Mouse (Mus musculus): ENCODE results near the gene Krt9. TPM values are rescaled to one million over a fixed set of nuclear protein-coding genes. Genes with fewer than 3 reads are reported as not detected.

Krt9 gene
- polyA plus RNA-seq, 1 experiment from 2014 or later: not detected

DNA sequence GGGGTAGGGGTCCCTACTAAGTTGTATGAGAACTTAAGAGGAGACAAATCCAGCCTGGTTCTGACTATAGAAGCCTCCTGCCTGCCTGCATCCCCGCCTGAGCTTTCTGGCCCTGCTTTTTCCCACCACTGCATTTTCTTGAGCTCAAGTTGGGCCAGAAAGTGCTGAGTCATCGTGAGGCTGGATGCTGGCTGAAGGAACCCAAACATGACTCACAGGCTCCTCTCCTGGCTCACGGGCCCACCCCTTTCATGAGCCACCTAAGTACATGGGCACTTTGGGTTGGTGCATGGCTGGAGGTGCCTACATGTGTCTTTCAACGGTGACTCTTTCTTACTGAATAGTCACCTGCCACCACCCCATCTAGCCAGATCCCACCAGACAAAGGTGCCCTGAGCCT lies 5.6 kb upstream of the Krt9 start:
- Histone ChIP-seq H3K9me3 (ENCODE audit: control insufficient read depth, low read length) (no peaks in the 10 kb centered on the region), H3K4me2 (replicated peaks; ENCODE audit: low read depth, low read length) (no peak overlapping the region), H3K4me3 (ENCODE audit: low read depth, low read length) (no peak overlapping the region), H3K9ac (ENCODE audit: low read depth, low read length) (no peak overlapping the region), H3K27me3 (ENCODE audit: control insufficient read depth, insufficient read depth, low read length) (no peaks in the 10 kb centered on the region), H3K4me1 (replicated peaks; ENCODE audit: control insufficient read depth, insufficient read depth, low read length) (no peaks in the 10 kb centered on the region), H3K36me3 (ENCODE audit: control insufficient read depth, insufficient read depth, low read length) (no peaks in the 10 kb centered on the region), H3K27ac (ENCODE audit: low read depth, low read length) (no peak overlapping the region)
- DNase-seq (ENCODE audit: low spot score) (no peak), ATAC-seq (ENCODE audit: low FRiP score) (no peak)
- WGBS: 78% methylated on average over 4 of the region's 4 CpGs

DNA sequence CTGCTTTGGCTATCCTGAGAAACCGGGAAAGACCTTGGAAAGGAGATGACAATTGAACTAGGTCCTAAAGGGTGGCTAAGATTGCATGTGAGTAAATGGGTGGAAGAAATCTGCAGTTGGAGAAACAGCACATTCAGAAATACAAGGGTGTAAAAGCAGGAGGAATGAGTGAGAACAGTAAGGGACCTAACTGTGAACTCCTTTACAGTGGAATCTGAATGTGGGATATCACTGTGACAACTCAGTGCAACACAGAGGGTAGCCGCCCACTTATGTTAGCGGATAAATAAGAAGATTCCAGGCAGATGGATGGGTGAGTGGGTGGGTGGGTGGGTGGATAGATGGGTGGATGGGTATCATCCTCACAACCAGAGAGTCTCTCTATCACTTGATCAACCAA lies 1.2 kb downstream of the Krt9 start:
- WGBS: 93% methylated on average over 3 of the region's 3 CpGs
- Histone ChIP-seq H3K9ac (ENCODE audit: low read depth, low read length) (no peak overlapping the region), H3K4me2 (replicated peaks; ENCODE audit: low read depth, low read length) (no peak overlapping the region), H3K9me3 (ENCODE audit: control insufficient read depth, low read length) (no peaks in the 10 kb centered on the region), H3K27me3 (ENCODE audit: control insufficient read depth, insufficient read depth, low read length) (no peaks in the 10 kb centered on the region), H3K4me3 (ENCODE audit: low read depth, low read length) (no peak overlapping the region), H3K36me3 (ENCODE audit: control insufficient read depth, insufficient read depth, low read length) (no peaks in the 10 kb centered on the region), H3K27ac (ENCODE audit: low read depth, low read length) (no peak overlapping the region), H3K4me1 (replicated peaks; ENCODE audit: control insufficient read depth, insufficient read depth, low read length) (no peaks in the 10 kb centered on the region)
- DNase-seq (ENCODE audit: low spot score) (no peak), ATAC-seq (ENCODE audit: low FRiP score) (no peak)

- Histone ChIP-seq H3K27ac (ENCODE audit: low read depth, low read length) (no peak overlapping the region), H3K9me3 (ENCODE audit: control insufficient read depth, low read length) (no peaks in the 10 kb centered on the region), H3K9ac (ENCODE audit: low read depth, low read length) (no peak overlapping the region), H3K27me3 (ENCODE audit: control insufficient read depth, insufficient read depth, low read length) (no peaks in the 10 kb centered on the region), H3K36me3 (ENCODE audit: control insufficient read depth, insufficient read depth, low read length) (no peaks in the 10 kb centered on the region), H3K4me1 (replicated peaks; ENCODE audit: control insufficient read depth, insufficient read depth, low read length) (no peaks in the 10 kb centered on the region), H3K4me3 (ENCODE audit: low read depth, low read length) (no peak overlapping the region), H3K4me2 (replicated peaks; ENCODE audit: low read depth, low read length) (no peak overlapping the region)
- DNase-seq (ENCODE audit: low spot score) (no peak), ATAC-seq (ENCODE audit: low FRiP score) (no peak)
- 84% methylated on average over 8 of the region's 8 CpGs for WGBS
Observed at GRCm38 (mm10) chr11:100186736-100187135, 6.3 kb downstream of the Krt9 start.

DNA sequence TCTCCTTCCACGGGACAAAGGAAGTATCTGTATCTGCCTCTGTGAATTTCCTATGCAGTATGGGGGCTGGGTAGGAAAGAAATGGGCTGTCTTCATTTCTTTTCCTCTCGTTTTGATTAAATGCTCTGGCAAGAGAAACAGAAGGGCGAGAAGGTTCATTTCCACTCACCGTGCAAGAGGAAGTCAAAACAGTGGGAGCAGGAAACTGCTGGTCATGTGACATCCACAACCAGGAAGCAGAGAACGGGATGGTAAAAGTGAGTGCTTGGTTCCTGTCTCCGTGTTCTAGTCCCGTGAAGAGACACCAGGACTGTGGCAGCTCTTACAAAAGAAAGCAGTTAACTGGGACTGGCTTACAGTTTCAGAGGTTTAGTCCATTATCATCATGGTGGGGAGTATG lies 11.3 kb downstream of the Krt9 start:
- no peaks in the 10 kb centered on the region for H3K36me3 ChIP-seq (ENCODE audit: control insufficient read depth, insufficient read depth, low read length)
- 80% methylated on average over 7 of the region's 7 CpGs for WGBS
- H3K4me2 ChIP-seq (replicated peaks; ENCODE audit: low read depth, low read length): no peak overlapping the region
- no peaks in the 10 kb centered on the region for H3K4me1 ChIP-seq (replicated peaks; ENCODE audit: control insufficient read depth, insufficient read depth, low read length)
- no peaks in the 10 kb centered on the region for H3K27me3 ChIP-seq (ENCODE audit: control insufficient read depth, insufficient read depth, low read length)
- ATAC-seq (ENCODE audit: low FRiP score) (no peak), DNase-seq (ENCODE audit: low spot score) (no peak)
- no peaks in the 10 kb centered on the region for H3K9me3 ChIP-seq (ENCODE audit: control insufficient read depth, low read length)
- H3K27ac ChIP-seq (ENCODE audit: low read depth, low read length): no peak overlapping the region
- H3K4me3 ChIP-seq (ENCODE audit: low read depth, low read length): no peak overlapping the region
- H3K9ac ChIP-seq (ENCODE audit: low read depth, low read length): no peak overlapping the region

DNA sequence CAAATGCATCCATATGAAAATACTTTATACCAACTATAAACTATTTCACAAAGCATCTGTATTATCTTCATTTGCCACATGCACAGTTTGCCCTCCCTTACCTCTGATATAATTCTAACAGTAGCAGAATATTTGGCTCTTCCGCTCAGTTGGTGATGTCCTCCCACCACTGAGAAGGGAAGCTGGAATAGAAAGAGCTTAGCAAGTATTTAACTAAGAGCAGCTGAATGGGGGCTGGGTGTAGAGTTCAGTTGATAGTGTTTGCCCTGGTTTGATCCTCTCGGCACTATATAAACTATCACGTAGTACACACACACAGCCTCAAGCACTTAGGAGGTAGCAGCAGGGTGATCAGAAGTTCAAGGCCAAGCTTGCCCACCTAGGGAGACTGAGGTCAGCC lies 13.8 kb downstream of the Krt9 start:
- Histone ChIP-seq H3K9ac (ENCODE audit: low read depth, low read length) (no peak overlapping the region), H3K36me3 (ENCODE audit: control insufficient read depth, insufficient read depth, low read length) (no peaks in the 10 kb centered on the region), H3K27me3 (ENCODE audit: control insufficient read depth, insufficient read depth, low read length) (no peaks in the 10 kb centered on the region), H3K4me3 (ENCODE audit: low read depth, low read length) (no peak overlapping the region), H3K27ac (ENCODE audit: low read depth, low read length) (no peak overlapping the region), H3K4me1 (replicated peaks; ENCODE audit: control insufficient read depth, insufficient read depth, low read length) (no peaks in the 10 kb centered on the region), H3K9me3 (ENCODE audit: control insufficient read depth, low read length) (no peaks in the 10 kb centered on the region), H3K4me2 (replicated peaks; ENCODE audit: low read depth, low read length) (no peak overlapping the region)
- WGBS: 79% methylated on average over 3 of the region's 3 CpGs
- ATAC-seq (ENCODE audit: low FRiP score) (no peak), DNase-seq (ENCODE audit: low spot score) (no peak)

- Histone ChIP-seq H3K9ac (ENCODE audit: low read depth, low read length) (no peak overlapping the region), H3K36me3 (ENCODE audit: control insufficient read depth, insufficient read depth, low read length) (no peaks in the 10 kb centered on the region), H3K4me2 (replicated peaks; ENCODE audit: low read depth, low read length) (no peak overlapping the region), H3K9me3 (ENCODE audit: control insufficient read depth, low read length) (no peaks in the 10 kb centered on the region), H3K4me3 (ENCODE audit: low read depth, low read length) (no peak overlapping the region), H3K4me1 (replicated peaks; ENCODE audit: control insufficient read depth, insufficient read depth, low read length) (no peaks in the 10 kb centered on the region), H3K27me3 (ENCODE audit: control insufficient read depth, insufficient read depth, low read length) (no peaks in the 10 kb centered on the region), H3K27ac (ENCODE audit: low read depth, low read length) (no peak overlapping the region)
- ATAC-seq (ENCODE audit: low FRiP score) (no peak), DNase-seq (ENCODE audit: low spot score) (no peak)
- 84% methylated on average over 5 of the region's 5 CpGs for WGBS
Observed at GRCm38 (mm10) chr11:100178307-100178706, 14.7 kb downstream of the Krt9 start.

GRCm38 (mm10) chr11:100176791-100177190 lies 16.3 kb downstream of the Krt9 start:
- H3K27me3 ChIP-seq (ENCODE audit: control insufficient read depth, insufficient read depth, low read length): no peaks in the 10 kb centered on the region
- no peak overlapping the region for H3K4me3 ChIP-seq (ENCODE audit: low read depth, low read length)
- no peak overlapping the region for H3K9ac ChIP-seq (ENCODE audit: low read depth, low read length)
- DNase-seq (ENCODE audit: low spot score) (no peak), ATAC-seq (ENCODE audit: low FRiP score) (no peak)
- WGBS: 75% methylated on average over 9 of the region's 9 CpGs
- no peaks in the 10 kb centered on the region for H3K9me3 ChIP-seq (ENCODE audit: control insufficient read depth, low read length)
- H3K36me3 ChIP-seq (ENCODE audit: control insufficient read depth, insufficient read depth, low read length): no peaks in the 10 kb centered on the region
- no peak overlapping the region for H3K27ac ChIP-seq (ENCODE audit: low read depth, low read length)
- no peaks in the 10 kb centered on the region for H3K4me1 ChIP-seq (replicated peaks; ENCODE audit: control insufficient read depth, insufficient read depth, low read length)
- no peak overlapping the region for H3K4me2 ChIP-seq (replicated peaks; ENCODE audit: low read depth, low read length)

GRCm38 (mm10) chr11:100168765-100169762 lies 24.0 kb downstream of the Krt9 start:
- Histone ChIP-seq H3K36me3 (ENCODE audit: control insufficient read depth, insufficient read depth, low read length) (no peaks in the 10 kb centered on the region), H3K27ac (ENCODE audit: low read depth, low read length) (no peak overlapping the region), H3K4me3 (ENCODE audit: low read depth, low read length) (no peak overlapping the region), H3K27me3 (ENCODE audit: control insufficient read depth, insufficient read depth, low read length) (no peaks in the 10 kb centered on the region), H3K4me1 (replicated peaks; ENCODE audit: control insufficient read depth, insufficient read depth, low read length) (no peaks in the 10 kb centered on the region), H3K9ac (ENCODE audit: low read depth, low read length) (no peak overlapping the region), H3K4me2 (replicated peaks; ENCODE audit: low read depth, low read length) (no peak overlapping the region), H3K9me3 (ENCODE audit: control insufficient read depth, low read length) (no peaks in the 10 kb centered on the region)
- WGBS: 32% methylated on average over 14 of the region's 14 CpGs
- ATAC-seq (ENCODE audit: low FRiP score): peak; percentile 38; the same call in 1 of the 2 replicates
- peak; percentile 92 for DNase-seq (ENCODE audit: low spot score)

GRCm38 (mm10) chr11:100168071-100168470 lies 25.0 kb downstream of the Krt9 start:
- Histone ChIP-seq H3K4me3 (ENCODE audit: low read depth, low read length) (no peak overlapping the region), H3K27ac (ENCODE audit: low read depth, low read length) (no peak overlapping the region)

More at GRCm38 (mm10) chr11:100168071-100168470, 25.0 kb downstream of the Krt9 start:
- H3K4me2 ChIP-seq (replicated peaks; ENCODE audit: low read depth, low read length): no peak overlapping the region
- 86% methylated on average over 8 of the region's 8 CpGs for WGBS
- no peaks in the 10 kb centered on the region for H3K4me1 ChIP-seq (replicated peaks; ENCODE audit: control insufficient read depth, insufficient read depth, low read length)
- no peak overlapping the region for H3K9ac ChIP-seq (ENCODE audit: low read depth, low read length)
- ATAC-seq (ENCODE audit: low FRiP score) (no peak), DNase-seq (ENCODE audit: low spot score) (no peak)
- H3K36me3 ChIP-seq (ENCODE audit: control insufficient read depth, insufficient read depth, low read length): no peaks in the 10 kb centered on the region
- H3K9me3 ChIP-seq (ENCODE audit: control insufficient read depth, low read length): no peaks in the 10 kb centered on the region
- H3K27me3 ChIP-seq (ENCODE audit: control insufficient read depth, insufficient read depth, low read length): no peaks in the 10 kb centered on the region
